Comparison of ENCODE assay signal across 25 mouse cellular contexts in genomic region chr8:6657451-6657990, GRCm38 (mm10).
DNase-seq lines count a peak whose midpoint lies in the region; ATAC-seq and TF ChIP-seq lines count a peak whose summit lies in the region.
"Had no signal": no experiment of that assay in that cellular context is flagged by ENCODE, and none has a peak within 500 bp of the region (broad histone marks: within the 10 kb centered on the region; RNA-seq: fewer than 3 reads in every experiment).

No protein-coding gene starts in this region.

- no peak for TF ChIP-seq CTCF in lung, embryonic 14.5 days (IDR thresholded peaks at IDR 0.05; ENCODE audit: low read depth)

- 49% methylated on average over 3 of the region's 3 CpGs for WGBS in forebrain, embryonic 16.5 days
- 82% methylated on average over 3 of the region's 3 CpGs for WGBS in forebrain, embryonic 11.5 days
- 56% methylated on average over 3 of the region's 3 CpGs for WGBS in lung, embryonic 14.5 days

- H3K36me3 ChIP-seq in forebrain, embryonic 16.5 days (ENCODE audit: control insufficient read depth, insufficient read depth), result no peaks in the 10 kb centered on the region
- no peaks in the 10 kb centered on the region for H3K36me3 ChIP-seq in forebrain, embryonic 11.5 days (ENCODE audit: control insufficient read depth, insufficient read depth, low read length)
- no peaks in the 10 kb centered on the region for H3K36me3 ChIP-seq in lung, embryonic 14.5 days (ENCODE audit: insufficient read depth)
- H3K36me3 ChIP-seq: embryonic facial prominence, embryonic 15.5 days; forebrain, embryonic 12.5 days; G1E; heart, embryonic 13.5 days; hindbrain, embryonic 12.5 days had no signal

- no peaks in the 10 kb centered on the region for H3K27me3 ChIP-seq in forebrain, embryonic 16.5 days (replicated peaks; ENCODE audit: control insufficient read depth, insufficient read depth, low read length)
- H3K27me3 ChIP-seq in forebrain, embryonic 11.5 days (ENCODE audit: control insufficient read depth, insufficient read depth, low read length), result no peaks in the 10 kb centered on the region
- no peaks in the 10 kb centered on the region for H3K27me3 ChIP-seq in lung, embryonic 14.5 days (ENCODE audit: insufficient read depth, low read length)
- H3K27me3 ChIP-seq: embryonic facial prominence, embryonic 15.5 days; forebrain, embryonic 12.5 days; heart, embryonic 13.5 days; hindbrain, embryonic 12.5 days had no signal

- H3K4me2 ChIP-seq in forebrain, embryonic 16.5 days (ENCODE audit: low read length), result no peak overlapping the region
- no peak overlapping the region for H3K4me2 ChIP-seq in forebrain, embryonic 11.5 days (ENCODE audit: low read depth, low read length, severe bottlenecking)
- H3K4me2 ChIP-seq in lung, embryonic 14.5 days, result no peak overlapping the region
- H3K4me2 ChIP-seq: embryonic facial prominence, embryonic 15.5 days; forebrain, embryonic 12.5 days; heart, embryonic 13.5 days; hindbrain, embryonic 12.5 days had no signal

- H3K27ac ChIP-seq in forebrain, embryonic 16.5 days (ENCODE audit: low read length), result no peak overlapping the region
- no peak overlapping the region for H3K27ac ChIP-seq in forebrain, embryonic 11.5 days (ENCODE audit: low read depth, low read length)
- no peak overlapping the region for H3K27ac ChIP-seq in lung, embryonic 14.5 days (ENCODE audit: low read depth)
- H3K27ac ChIP-seq: embryonic facial prominence, embryonic 15.5 days; forebrain, embryonic 12.5 days; heart, embryonic 13.5 days; hindbrain, embryonic 12.5 days had no signal

- H3K9ac ChIP-seq in forebrain, embryonic 16.5 days (replicated peaks; ENCODE audit: low read depth, low read length), result no peak overlapping the region
- H3K9ac ChIP-seq in forebrain, embryonic 11.5 days (ENCODE audit: low read length), result no peak overlapping the region
- H3K9ac ChIP-seq in lung, embryonic 14.5 days, result no peak overlapping the region
- H3K9ac ChIP-seq: embryonic facial prominence, embryonic 15.5 days; forebrain, embryonic 12.5 days; heart, embryonic 13.5 days; hindbrain, embryonic 12.5 days had no signal

- ATAC-seq in forebrain, embryonic 16.5 days, result peak; percentile 65
- no peak for ATAC-seq in forebrain, embryonic 11.5 days (replicated peaks; ENCODE audit: low FRiP score)
- peak; percentile 35; the same call in 1 of the 2 replicates for ATAC-seq in lung, embryonic 14.5 days (ENCODE audit: insufficient read depth)
- ATAC-seq: CD4-positive, CD25-positive, alpha-beta regulatory T cell, adult 4 months; hindbrain, embryonic 16.5 days; inflammation-experienced regulatory T-cells, adult 6 months; intestine, postnatal 0 days had no signal

- no peaks in the 10 kb centered on the region for H3K4me1 ChIP-seq in forebrain, embryonic 16.5 days (replicated peaks; ENCODE audit: control insufficient read depth, insufficient read depth, low read length)
- no peaks in the 10 kb centered on the region for H3K4me1 ChIP-seq in forebrain, embryonic 11.5 days (replicated peaks; ENCODE audit: control insufficient read depth, insufficient read depth, low read length)
- no peaks in the 10 kb centered on the region for H3K4me1 ChIP-seq in lung, embryonic 14.5 days (ENCODE audit: insufficient read depth)
- H3K4me1 ChIP-seq: embryonic facial prominence, embryonic 15.5 days; forebrain, embryonic 12.5 days; hindbrain, embryonic 12.5 days had no signal

- intact Hi-C loops in gastrocnemius, postnatal 14 days (cut with DNase I; ENCODE audit: low total_unique reads), result no loop called here

- H3K9me3 ChIP-seq in forebrain, embryonic 16.5 days (ENCODE audit: control insufficient read depth, low read length), result no peaks in the 10 kb centered on the region
- no peaks in the 10 kb centered on the region for H3K9me3 ChIP-seq in forebrain, embryonic 11.5 days (ENCODE audit: control insufficient read depth, low read length)
- no peaks in the 10 kb centered on the region for H3K9me3 ChIP-seq in lung, embryonic 14.5 days (ENCODE audit: low read depth, low read length)
- H3K9me3 ChIP-seq: embryonic facial prominence, embryonic 15.5 days; forebrain, embryonic 12.5 days; G1E; heart, embryonic 13.5 days; hindbrain, embryonic 12.5 days had no signal

- no peak overlapping the region for H3K4me3 ChIP-seq in forebrain, embryonic 16.5 days (replicated peaks; ENCODE audit: low read length)
- H3K4me3 ChIP-seq in forebrain, embryonic 11.5 days (ENCODE audit: low read depth, low read length), result no peak overlapping the region
- no peak overlapping the region for H3K4me3 ChIP-seq in lung, embryonic 14.5 days (ENCODE audit: low read depth, low read length)
- H3K4me3 ChIP-seq: embryonic facial prominence, embryonic 15.5 days; erythroblast, embryonic 14.5 days; forebrain, embryonic 12.5 days; heart, embryonic 13.5 days; hindbrain, embryonic 12.5 days had no signal

- DNase-seq in cerebellum, postnatal 10 days, result peak; percentile 35 to 37
- DNase-seq in cerebellum, adult 18-20 months, result no peak
- DNase-seq in forebrain, embryonic 11.5 days (ENCODE audit: low spot score), result no peak
- peak; percentile 57 for DNase-seq in lung, embryonic 14.5 days
- no peak for DNase-seq in lung, postnatal 14 days
- DNase-seq in gonadal fat pad, adult 2 months (ENCODE audit: low read depth), result peak; percentile 99
- DNase-seq in gastrocnemius, postnatal 14 days, result no peak
- DNase-seq: adrenal gland, postnatal 10 days; B cell, adult 2 months; cerebellum, adult 2 months; cerebellum, postnatal 36 days; gastrocnemius, postnatal 25 days; heart, adult 11 months; heart, postnatal 36 days had no signal

Comparison
In these comparisons a context has a peak if more than half of its experiments do, and no peak if none do; other contexts are left out.
1. DNase-seq: peak in cerebellum, postnatal 10 days (2 of 2), lung, embryonic 14.5 days (single experiment) and gonadal fat pad, adult 2 months (single experiment); none in cerebellum, adult 18-20 months (0 of 2), forebrain, embryonic 11.5 days (single experiment), lung, postnatal 14 days (single experiment) and gastrocnemius, postnatal 14 days (single experiment).